8 mouse cellular contexts compared by ENCODE assay signal in genomic region chr16:9993255-9994040, GRCm38 (mm10). TPM values are rescaled to one million over a fixed set of nuclear protein-coding genes. Genes with fewer than 3 reads are reported as not detected.
A peak's percentile ranks its signal among the peaks of the same experiment; 100 is the strongest.
DNase-seq lines count a peak whose midpoint lies in the region; ATAC-seq and TF ChIP-seq lines count a peak whose summit lies in the region.

No protein-coding gene starts in this region.

- WGBS in heart, postnatal 0 days = 2% methylated on average over 39 of the region's 39 CpGs
- WGBS in liver, postnatal 0 days (ENCODE audit: insufficient replicate concordance) = 3% methylated on average over 36 of the region's 39 CpGs

- H3K27me3 ChIP-seq in heart, postnatal 0 days (ENCODE audit: control insufficient read depth, insufficient read depth, low read length) = peaks cover 60% of the 10 kb centered on the region
- peaks cover 52% of the 10 kb centered on the region for H3K27me3 ChIP-seq in liver, postnatal 0 days (ENCODE audit: insufficient read depth, low read length)

- no peaks in the 10 kb centered on the region for H3K9me3 ChIP-seq in heart, postnatal 0 days (replicated peaks; ENCODE audit: control insufficient read depth, low read length)
- no peaks in the 10 kb centered on the region for H3K9me3 ChIP-seq in liver, postnatal 0 days (ENCODE audit: low read length)

- H3K4me1 ChIP-seq in heart, postnatal 0 days (ENCODE audit: control insufficient read depth, insufficient read depth) = no peaks in the 10 kb centered on the region
- H3K4me1 ChIP-seq in liver, postnatal 0 days (ENCODE audit: insufficient read depth) = no peaks in the 10 kb centered on the region

- TF ChIP-seq CTCF in heart, postnatal 0 days (IDR thresholded peaks at IDR 0.05; ENCODE audit: low read depth) = peak; percentile 64
- peak; percentile 83 for TF ChIP-seq CTCF in layer of hippocampus, adult 2 months (conservative IDR thresholded peaks at IDR 0.05)
- TF ChIP-seq CTCF in liver, postnatal 0 days (IDR thresholded peaks at IDR 0.05; ENCODE audit: low read depth) = peak; percentile 62

- H3K36me3 ChIP-seq in heart, postnatal 0 days (replicated peaks; ENCODE audit: control insufficient read depth, insufficient read depth, low read length) = no peaks in the 10 kb centered on the region
- no peaks in the 10 kb centered on the region for H3K36me3 ChIP-seq in liver, postnatal 0 days (replicated peaks; ENCODE audit: insufficient read depth, low read length)

- DNase-seq in ovary, postnatal 10 days (ENCODE audit: low spot score) = peak; percentile 8
- DNase-seq in ovary, adult 18-20 months (ENCODE audit: low spot score) = no peak
- peak; percentile 75 for DNase-seq in embryo, embryonic 9.5 days (ENCODE audit: extremely low spot score)
- DNase-seq in heart, postnatal 0 days (ENCODE audit: low spot score) = peak; percentile 18
- DNase-seq in layer of hippocampus, adult 2 months (ENCODE audit: low spot score in 2 of 2) = peak; percentile 69 to 73
- DNase-seq in liver, postnatal 0 days = peak; percentile 50
- peak; percentile 34 for DNase-seq in ovary, postnatal 36 days (ENCODE audit: low spot score)
- no peak for DNase-seq in natural killer cell, adult 2 months (ENCODE audit: low spot score in 2 of 2)

- no peak overlapping the region for H3K27ac ChIP-seq in heart, postnatal 0 days (ENCODE audit: low read depth)
- peak overlapping the region; percentile 98 for H3K27ac ChIP-seq in layer of hippocampus, adult 2 months
- no peak overlapping the region for H3K27ac ChIP-seq in liver, postnatal 0 days (ENCODE audit: low read depth)

- peak overlapping the region; percentile 21 for H3K4me3 ChIP-seq in heart, postnatal 0 days (ENCODE audit: low read depth, low read length)
- H3K4me3 ChIP-seq in layer of hippocampus, adult 2 months = peak overlapping the region; percentile 77
- H3K4me3 ChIP-seq in liver, postnatal 0 days (ENCODE audit: low read depth, low read length) = no peak overlapping the region

- 0 out of 2 replicates have a peak, but pooled peaks have one; percentile 20 for ATAC-seq in heart, postnatal 0 days (ENCODE audit: insufficient read depth, low read depth)
- ATAC-seq in liver, postnatal 0 days = no peak

- TF ChIP-seq EP300 in heart, postnatal 0 days (IDR thresholded peaks at IDR 0.05; ENCODE audit: low read depth) = no peak
- no peak for TF ChIP-seq EP300 in liver, postnatal 0 days (IDR thresholded peaks at IDR 0.05; ENCODE audit: low read depth)

- no peak overlapping the region for H3K9ac ChIP-seq in heart, postnatal 0 days (replicated peaks; ENCODE audit: low read depth, low read length)
- H3K9ac ChIP-seq in liver, postnatal 0 days (replicated peaks) = no peak overlapping the region

- H3K4me2 ChIP-seq in heart, postnatal 0 days (ENCODE audit: low read depth, low read length) = peak overlapping the region; percentile 47
- H3K4me2 ChIP-seq in liver, postnatal 0 days (ENCODE audit: low read depth, low read length) = no peak overlapping the region; the same call in 1 of the 2 replicates

RNA-seq across cellular contexts. Expression of gene Grin2a, which starts 1.9 kb away (rescaled TPM):
- total RNA-seq in heart, postnatal 0 days (2014; rRNA removed; ENCODE audit: low replicate concordance) = 0.27 and 0.38 TPM in 2 replicates
- polyA plus RNA-seq in heart, postnatal 0 days (2015; fragmentation: Nextera tagmentation; extraction: Ambion mirVana) = 0.05 and 0.15 TPM in 2 replicates
- total RNA-seq in layer of hippocampus, adult 2 months (2021) = 100 to 1,000 TPM; 384 to 411 TPM
- not detected in 2 replicates for polyA plus RNA-seq in liver, postnatal 0 days (2015; fragmentation: Nextera tagmentation; extraction: Ambion mirVana)

Comparison
In these comparisons a context has a peak if more than half of its experiments do, and no peak if none do; other contexts are left out.
1. DNase-seq: peak in ovary, postnatal 10 days (single experiment), embryo, embryonic 9.5 days (single experiment), heart, postnatal 0 days (single experiment), layer of hippocampus, adult 2 months (2 of 2), liver, postnatal 0 days (single experiment) and ovary, postnatal 36 days (single experiment); none in ovary, adult 18-20 months (single experiment) and natural killer cell, adult 2 months (0 of 2).
2. RNA of gene Grin2a, which starts 1.9 kb away (total RNA-seq): 384 to 411 TPM in layer of hippocampus, adult 2 months; 0.27 to 0.38 TPM in heart, postnatal 0 days; every median in the first group is over 100 times any median in the second.
3. Peak in every context shown above with its lines, with median percentiles within 50 percentile points of each other: CTCF ChIP-seq.